Mouse (Mus musculus): ENCODE measurements around the gene Psrc1.

Psrc1 gene

DNA sequence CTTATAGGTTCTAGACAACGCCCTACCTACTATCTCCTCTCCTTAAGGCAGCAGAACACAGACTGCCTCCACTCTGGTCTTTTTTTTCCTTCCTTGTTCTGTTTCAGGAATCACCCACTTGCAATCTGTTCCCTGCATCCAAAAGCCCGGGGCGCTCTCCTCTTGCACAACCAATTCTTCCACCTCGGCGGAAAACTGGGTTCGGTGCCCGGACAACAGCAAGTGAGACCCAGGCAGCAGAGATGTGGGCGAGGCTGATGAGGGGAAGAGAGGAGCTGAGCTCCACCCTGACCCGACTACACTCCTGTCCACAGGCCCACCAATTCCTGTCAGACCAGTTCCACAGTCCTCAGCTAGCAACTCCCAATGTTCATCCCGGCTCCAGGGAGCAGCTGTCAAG lies 2.5 kb downstream of the Psrc1 start:
- no peak for DNase-seq (ENCODE audit: low spot score in 2 of 2)

DNA sequence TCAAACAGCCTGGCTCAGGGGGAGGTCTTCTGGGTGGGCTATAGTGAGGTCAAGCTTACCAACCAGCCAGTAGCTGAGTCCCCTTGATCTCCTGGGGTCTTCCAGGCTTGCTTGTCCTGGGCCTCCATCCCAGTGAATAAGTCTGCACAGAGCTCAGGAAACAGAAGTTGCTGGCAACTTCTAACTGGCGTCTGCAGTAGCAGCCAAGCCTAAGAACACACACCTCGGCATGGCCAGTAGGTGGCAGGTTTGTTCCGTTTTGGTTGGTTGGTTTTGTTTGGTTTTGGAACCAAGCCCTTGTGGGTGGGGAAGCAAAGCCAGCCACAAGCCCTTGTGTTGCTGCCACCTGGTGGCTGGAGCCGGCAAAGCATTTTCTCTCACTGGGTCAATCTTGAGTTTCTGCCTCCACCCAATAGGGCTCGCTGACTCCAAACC lies 5.5 kb downstream of the Psrc1 start:
- DNase-seq (ENCODE audit: low spot score in 2 of 2): peak; percentile 96 to 97

DNA sequence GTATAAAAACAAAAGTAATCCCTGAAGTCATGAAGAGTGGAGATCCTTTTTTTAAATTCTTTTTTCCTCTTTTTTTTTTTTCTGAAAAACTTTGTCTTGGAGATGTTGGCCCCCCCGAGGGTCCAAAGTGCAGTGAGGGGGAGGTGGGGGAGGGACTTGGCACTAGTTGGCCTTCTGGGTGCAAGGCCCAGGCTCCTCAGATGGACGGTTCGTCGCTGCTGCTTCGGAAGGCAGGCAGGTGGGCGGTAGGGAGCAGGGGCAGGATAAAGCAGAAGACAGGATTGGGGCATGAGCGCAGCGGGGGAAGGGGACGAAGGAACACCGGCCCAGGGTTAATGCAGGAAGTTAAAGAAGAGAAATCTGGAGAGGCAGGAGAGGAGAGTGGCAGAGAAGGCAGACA lies 8.7 kb downstream of the Psrc1 start:
- no peak for DNase-seq (ENCODE audit: low spot score in 2 of 2)

DNA sequence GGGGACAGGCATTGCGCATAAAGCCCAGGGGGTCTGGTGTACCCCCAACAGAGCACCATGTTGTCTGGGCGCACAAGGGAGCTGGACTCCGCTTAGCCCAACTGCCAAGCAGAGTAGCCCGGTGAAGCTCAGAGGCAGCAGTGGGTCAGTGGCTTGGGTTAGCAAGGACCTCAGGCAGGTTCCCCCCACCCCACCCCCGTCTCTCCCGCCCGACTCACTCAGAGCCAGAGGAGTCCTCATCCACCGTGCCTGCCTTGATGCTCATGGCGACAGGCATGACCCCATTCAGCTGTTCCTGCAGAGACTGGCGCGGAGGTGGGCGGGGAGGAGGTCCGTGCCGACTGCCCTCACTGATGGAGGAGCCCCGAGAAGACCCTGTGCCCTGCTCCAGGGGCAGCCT lies 9.2 kb downstream of the Psrc1 start:
- no peak for DNase-seq (ENCODE audit: low spot score in 2 of 2)

DNA sequence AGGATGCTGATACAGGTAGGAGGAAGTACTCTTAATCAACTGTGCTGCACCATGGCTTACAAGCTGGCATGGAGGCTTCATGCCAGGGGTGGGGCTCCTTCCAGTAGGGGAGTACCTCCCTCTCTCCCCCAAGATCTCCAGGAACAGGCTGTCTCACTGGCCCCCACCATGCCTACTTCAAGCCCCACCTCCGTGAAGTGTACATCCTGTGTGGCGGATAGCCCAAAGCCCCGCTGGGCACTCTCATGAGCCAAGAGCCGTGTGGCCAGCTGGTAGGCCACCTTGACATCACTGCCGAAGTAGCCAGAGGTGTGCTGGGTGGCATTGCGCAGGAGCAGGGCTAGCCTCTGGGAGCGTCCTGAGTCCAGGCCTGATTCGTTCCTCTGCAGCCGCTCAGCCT lies 14.6 kb downstream of the Psrc1 start:
- no peak for DNase-seq (ENCODE audit: low spot score in 2 of 2)

DNA sequence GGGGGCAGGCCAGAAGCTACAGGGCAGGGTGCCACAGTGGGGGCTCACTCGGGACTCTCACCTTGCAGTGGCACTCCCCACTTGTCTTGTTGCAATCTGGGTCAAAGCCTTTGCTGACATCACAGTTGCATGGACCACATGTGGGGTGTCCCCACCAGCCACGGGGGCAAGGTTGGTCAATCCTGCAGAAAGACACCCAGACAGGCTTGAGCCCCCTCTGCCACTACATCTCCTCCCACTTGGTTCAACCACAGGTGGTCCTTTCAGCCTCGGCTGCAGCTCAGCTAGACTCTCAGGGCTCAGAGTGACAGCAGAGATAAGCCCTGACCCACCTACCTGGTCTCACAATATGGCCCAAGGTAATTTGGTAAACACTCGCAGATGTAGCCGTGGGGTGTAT lies 16.8 kb downstream of the Psrc1 start:
- DNase-seq (ENCODE audit: low spot score in 2 of 2): no peak

DNA sequence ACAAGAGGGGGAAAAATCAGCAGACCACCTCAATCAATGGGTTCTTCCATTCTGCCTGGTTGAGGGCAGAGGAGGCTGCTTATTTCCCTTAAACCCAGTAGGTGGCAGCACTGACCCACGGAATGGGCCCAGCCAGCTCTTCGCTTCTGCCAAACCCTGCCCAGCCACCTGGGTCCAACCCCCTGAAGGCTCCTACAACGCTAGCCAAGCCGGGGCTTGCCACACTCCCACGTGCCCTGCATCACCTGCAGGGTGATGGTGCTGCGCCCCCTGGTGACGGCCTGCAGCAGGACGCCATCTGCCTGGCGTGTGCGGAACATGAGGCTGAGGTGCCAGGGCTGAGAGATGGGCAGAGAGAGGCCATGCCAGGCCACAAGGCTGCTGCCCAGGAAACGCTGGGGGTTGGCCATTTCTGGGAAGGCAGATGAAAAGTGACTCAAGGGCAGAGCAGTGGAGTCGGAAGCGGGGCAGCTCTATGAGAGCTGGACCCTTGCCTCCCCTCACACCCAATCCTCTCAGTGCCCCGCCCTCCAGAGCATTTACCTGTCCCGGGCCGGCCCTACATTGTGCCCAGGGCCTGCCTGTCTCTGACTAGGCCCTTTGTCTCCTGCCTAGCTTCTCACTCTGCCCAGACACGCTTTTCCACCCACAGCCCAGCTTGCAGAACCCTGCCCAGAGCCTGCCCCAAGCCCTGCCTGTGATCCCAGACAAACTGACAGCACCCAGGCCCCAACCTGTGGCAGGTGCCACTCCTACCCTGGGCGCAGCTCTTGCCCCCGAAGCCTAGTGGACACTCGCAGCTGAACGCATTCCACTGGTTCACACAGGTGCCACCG lies 18.3 kb downstream of the Psrc1 start:
- DNase-seq (ENCODE audit: low spot score in 2 of 2): peak; percentile 76 to 92

DNA sequence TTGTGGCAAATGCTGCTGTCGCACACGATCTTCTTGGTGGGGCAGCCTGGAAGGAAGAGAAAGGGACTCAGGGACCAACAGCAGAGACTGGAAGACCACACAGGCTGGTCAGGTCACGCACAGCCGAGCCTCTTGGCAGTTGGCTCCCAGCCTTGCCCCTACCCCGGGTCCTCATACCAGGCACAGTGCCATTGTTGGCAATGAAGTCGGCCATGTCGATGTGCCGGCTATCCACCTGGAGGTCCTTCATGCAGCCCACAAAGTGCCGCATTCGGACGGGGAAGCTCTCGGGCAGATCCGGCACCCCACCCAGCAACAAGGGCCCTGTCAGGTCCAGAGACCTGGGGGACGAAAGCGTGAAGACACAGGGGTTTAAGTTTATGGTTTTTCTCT lies 18.9 kb downstream of the Psrc1 start:
- no peak for DNase-seq (ENCODE audit: low spot score in 2 of 2)

DNA sequence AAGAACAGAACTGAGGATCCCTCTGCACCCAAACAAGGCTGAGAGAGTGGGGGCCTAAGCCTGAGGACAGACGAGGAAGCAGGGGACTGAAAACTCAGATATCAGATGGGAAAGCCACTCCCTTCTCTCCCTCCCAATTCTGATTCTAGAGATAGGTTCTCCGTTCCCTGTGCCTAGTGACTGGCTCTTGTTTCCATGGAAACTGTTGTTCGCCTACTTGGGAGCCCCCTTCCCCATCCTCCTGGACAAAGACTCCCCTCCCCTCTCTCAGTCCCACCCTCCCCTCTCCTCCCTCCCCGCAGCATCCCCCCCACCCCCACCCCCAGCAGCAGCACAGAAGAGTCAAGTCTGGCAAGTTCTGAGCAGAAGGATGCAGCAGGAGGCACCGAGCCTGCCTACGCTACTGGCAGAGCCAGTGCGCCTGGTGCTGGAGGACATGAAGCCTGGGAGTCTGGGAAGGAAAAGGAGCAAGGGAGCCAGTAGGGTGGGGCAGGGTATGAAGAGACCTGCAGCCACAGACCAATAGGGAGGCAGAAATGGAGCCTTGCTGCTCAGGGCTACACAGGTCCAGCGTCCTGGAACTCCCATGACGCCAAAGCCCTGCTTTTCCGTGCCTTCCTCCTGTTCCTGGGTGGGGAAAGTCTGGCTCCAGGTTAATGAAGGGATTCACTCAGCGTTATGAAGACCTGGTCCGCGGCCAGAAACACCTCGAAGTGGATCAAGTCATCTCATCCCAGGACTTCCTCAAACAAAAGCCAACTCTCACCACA lies 22.1 kb downstream of the Psrc1 start:
- no peak for DNase-seq (ENCODE audit: low spot score in 2 of 2)

DNA sequence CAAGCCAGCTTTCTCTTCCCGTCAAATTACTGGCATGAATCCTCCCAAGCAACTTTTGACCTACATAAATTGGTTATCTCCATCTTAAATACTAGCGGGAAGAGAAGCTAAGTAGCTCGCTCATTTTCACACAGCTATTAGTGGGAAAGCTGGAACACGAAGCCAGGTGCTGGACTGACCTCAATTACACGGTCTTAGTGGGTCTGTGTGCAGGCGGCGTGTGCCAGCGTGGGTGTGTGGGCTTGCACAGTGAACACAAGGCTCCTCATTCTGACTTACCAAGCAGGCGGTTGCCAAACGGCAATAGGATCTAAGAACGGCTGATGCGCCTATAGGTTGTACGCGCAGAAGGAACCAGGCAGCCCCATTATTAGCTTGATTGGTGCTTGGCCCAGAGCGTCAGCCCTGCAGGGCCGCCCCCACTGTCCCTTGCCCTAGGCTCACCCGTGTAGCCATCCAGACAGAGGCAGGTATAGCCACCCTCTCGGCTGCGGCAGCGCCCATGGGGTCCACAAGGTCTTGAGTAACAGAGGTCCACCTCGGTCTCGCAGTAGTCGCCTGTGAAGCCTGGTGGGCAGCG lies 22.8 kb downstream of the Psrc1 start:
- no peak for DNase-seq (ENCODE audit: low spot score in 2 of 2)

DNA sequence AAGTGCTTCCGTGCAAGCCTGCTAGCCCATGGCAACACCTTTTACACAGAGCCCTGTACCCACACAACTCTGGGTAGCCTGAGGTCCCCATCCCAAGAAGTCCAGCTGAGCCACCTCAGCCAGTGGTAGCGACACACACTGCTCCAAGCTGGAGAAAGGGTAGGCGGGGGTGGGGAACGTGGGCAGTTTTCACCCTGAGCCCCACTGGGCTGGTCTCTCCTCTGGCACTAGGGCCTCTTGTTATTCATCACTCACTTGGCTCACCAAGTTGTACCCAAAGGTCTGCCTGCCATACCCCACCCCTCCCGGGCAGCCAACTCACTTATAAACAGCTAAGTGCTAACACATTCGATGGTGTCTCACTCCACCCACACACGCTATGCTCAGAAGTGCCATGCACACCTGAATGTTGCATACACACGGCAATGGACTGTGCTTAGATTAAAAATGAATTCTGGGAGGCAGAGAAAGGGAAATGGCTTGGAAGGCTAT lies 24.9 kb downstream of the Psrc1 start:
- DNase-seq (ENCODE audit: low spot score in 2 of 2): no peak

DNA sequence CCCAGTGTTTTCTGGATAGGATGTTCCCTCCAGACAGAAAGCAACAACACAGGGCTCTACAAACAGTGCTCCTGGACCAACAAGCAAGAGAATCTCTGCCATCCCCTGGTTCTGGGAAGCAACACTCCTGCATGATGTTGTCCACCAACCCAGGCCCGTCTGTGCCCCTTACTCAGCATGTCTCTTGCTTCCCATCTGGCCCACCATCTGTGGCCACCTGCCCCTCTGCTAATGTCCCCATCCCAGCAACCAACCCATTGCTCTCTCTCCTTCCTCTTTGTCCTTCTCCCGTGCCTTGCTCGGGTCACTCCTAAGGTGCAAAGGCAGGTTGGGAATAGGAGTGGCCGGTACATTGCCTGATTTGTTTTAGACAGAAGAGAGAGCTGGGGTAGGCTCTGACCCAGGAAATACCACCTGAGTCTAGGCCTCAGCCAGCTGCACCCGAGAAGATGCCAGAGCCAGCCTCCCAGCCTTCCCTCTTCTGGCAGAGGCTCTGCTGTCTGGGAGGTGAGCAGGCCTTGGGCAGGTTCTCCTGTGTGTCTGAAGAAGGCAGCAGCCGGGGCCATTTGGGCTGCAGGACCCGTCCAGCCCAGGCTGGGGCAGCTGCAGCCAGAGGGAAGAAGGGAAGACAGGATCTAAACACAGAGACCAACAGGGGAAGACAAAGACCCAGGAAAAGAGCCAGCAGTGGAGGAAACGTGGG lies 26.2 kb downstream of the Psrc1 start:
- DNase-seq (ENCODE audit: low spot score in 2 of 2): no peak

DNA sequence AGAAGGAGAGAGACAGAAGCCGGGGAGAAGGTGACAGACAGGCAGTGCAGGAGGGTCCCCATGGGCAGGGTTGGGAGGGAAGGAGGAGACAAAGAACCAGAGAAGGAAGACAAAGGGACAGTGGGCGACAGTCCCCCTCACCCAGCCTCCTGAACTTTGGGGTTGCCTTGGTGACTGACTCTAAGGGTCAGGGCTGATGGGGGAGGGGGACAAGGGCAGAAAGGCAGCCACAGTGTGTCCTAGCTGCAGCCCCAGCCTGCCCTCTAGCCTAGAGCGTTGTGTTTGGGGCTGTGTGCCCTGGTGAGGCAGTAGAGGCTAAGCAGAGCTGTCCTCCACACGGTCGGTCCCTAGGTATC lies 26.7 kb downstream of the Psrc1 start:
- DNase-seq (ENCODE audit: low spot score in 2 of 2): no peak

DNA sequence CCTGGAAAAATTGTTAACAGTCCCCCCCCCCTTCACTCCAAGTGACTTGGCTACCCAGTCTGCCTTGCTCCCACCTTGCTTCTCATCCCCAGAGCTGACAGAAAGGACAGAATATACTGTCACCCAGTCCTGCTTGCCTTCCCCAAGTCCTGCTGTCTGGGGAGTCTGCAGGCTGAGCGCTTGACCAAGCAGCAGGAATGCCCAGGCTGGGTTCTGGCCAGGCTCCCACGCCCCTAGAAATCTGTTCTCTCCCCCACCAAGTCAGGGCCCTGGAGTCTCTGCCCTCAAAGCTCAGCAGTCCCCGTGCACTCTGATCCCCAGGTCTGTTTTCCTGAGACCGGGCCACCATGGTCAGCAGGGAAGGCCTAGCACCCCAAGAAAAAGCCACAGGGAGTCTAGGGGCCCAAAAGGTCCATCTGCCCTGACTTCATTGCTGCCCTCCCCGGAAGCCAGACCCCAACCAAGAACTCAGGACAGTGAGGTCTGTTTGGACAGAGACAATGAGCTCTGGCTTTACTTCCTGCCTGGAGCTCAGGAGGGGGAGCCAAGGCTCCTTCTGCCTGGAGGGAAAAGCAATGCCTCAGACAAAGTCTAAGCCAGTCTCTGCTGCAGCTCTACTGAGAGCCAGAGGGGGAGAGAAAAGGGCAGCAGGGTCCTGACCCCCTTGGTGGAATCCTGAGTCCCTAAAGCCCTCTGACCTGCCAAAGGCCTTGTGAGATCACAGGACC lies 27.6 kb downstream of the Psrc1 start:
- no peak for DNase-seq (ENCODE audit: low spot score in 2 of 2)

DNA sequence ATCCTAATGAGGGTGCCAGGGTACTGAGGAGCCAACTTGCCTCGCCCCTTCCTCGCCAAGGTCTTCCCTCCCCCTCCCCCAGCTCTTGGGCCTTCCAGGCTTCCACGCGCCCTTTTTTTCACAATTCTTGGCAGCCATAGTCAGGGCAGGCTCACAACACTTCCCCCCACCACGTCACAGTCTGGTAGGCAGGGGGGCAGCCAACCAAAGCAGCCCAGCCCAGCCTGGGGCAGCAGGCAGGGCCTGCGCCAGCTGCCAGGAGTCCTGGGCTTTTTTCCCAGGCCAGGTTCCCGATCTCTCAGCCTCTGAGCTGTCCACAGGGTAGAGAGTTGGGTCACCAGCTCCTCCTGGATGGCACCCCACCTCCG lies 28.1 kb downstream of the Psrc1 start:
- DNase-seq (ENCODE audit: low spot score in 2 of 2): peak in 1 of 2 experiments; percentile 15

DNA sequence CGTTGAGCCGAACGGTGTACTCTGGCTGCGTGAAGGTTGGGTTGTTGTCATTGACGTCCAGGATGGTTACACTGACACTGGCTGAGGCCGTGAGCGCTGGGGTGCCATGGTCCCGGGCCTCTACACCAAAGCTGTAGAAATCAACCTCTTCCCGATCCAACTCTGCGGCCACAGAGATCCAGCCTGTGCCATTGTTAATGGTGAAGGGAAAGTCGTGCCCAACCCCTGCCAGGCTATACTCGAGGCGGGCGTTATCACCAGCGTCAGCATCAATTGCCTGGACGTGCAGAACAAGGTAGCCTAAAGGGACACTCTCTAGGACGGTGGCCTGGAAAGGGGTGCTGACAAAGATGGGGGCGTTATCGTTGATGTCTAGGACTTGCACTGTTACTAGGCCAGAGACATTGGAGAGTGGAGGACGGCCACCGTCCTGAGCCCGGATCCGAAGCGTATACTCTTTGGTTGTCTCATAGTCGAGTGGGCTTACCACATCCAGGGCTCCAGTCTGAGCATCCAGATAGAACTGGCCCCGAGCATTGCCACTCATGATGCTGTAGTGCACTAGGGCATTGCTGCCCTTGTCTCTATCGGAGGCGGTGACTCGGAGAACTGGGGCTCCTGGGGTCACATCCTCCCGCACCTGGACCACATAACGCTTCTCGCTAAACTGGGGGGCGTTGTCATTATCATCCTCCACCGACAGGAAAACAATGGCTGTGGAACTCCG lies 30.2 kb downstream of the Psrc1 start:
- peak in 1 of 2 experiments; percentile 14 for DNase-seq (ENCODE audit: low spot score in 2 of 2)

DNA sequence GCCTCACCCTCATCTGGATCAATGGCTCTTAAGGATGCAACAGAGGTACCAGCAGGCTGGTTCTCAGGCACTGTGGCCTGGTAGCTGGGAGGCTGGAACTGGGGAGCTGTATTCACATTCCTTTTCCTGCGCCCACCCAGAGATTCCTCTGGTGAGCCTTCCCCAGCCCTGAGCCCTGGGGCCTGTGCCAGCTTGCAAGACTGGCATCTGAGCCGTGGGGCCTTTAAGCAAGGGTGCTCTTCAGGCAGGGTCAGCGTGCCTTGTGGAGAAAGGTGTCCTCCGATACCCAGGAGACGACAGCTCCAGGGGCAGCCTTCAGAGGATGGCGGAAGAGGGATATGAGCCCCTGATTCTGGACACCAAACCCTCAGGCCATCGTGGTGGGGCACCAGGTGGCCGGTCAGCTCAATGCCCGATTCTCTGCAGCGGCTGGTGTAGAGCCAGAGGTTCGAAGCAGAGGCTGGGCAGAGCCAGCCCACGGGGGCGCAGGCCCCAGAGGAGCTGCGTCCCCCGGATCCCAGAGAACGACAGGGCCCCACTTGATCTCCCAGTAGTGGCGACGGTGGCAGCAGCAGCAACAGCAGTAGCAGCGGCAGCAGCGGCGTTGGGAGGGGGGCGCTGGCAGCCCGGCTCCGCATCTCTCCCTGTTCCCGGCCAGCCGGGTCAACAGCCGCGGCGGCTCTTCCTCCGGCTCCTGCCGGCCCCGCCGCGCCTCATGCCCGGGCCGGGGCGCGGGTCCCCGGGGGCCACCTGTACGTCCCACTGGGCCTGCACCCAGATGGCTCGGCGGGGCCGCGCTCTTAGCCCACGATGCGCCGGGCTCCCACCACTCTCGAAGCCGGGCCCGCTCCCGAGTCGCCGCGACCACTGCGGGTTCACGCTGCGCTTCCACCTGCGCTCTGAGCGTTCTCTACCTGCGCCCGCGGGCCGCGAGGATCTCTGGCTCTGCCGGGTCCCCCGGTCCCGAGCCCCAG lies 31.5 kb downstream of the Psrc1 start, which contains the start of gene Celsr2:
Gene Celsr2, minus strand, starts transcription at position 696 of the 974 bp plus-strand sequence.
- DNase-seq (ENCODE audit: low spot score in 2 of 2): peak in 1 of 2 experiments; percentile 38

DNA sequence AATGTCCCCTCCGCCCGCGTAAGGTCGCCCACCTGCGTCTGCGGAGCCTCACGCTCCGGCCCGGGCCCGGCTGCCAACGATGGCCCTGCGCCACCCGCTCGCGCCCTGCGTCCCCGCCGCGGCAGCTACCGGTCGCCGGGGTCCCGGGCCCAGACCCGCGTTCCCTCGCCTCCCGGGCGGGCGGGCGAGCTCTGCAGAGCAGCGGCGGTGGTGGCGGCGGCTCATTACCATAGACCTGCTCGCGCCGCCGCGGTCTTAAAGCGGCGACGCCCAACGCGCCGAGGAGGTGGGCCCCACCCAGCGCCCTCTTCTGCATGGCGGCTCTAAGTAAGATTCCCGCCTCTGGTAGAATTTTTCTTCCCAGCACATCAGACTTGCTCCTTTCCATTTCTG lies 32.2 kb downstream of the Psrc1 start:
- DNase-seq (ENCODE audit: low spot score in 2 of 2): peak; percentile 39 to 81

DNA sequence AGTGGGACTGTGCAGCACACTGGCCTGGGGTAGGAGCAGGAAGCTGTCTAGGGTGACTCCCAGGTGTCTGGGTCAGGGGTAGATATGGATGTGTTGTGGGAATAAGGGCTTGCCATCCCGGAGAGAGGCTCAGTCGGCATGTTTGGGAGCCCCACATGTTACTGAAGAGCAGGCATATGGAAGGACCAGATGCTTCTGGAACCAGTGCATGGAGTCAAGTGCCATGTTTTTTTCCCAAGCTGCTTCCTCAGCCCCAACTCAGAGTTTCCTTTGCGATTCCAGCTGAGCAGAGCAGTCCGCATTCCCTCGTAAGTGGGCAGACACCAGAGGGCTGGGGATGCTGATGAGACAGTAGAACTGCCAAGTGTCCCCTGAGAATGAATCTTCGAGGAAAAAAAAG lies 39.4 kb downstream of the Psrc1 start:
- DNase-seq (ENCODE audit: low spot score in 2 of 2): no peak
